Mouse (Mus musculus) small intestine, adult 2 months (tissue): ENCODE measurements around the gene Ccl11.

ENCODE experiments used
- CTCF ChIP-seq: fragments of 200-500 bp; IDR thresholded peaks from 2 replicates; pipeline ENCODE4 v1.5.1; 2012; ENCODE audit warnings: low read depth, mild to moderate bottlenecking, control low read depth, inconsistent platforms, low read length, moderate library complexity, mixed read lengths; ENCODE audit not compliant: insufficient replicate concordance, insufficient read length; ENCODE audit errors: extremely low read depth
- POLR2A ChIP-seq: fragments of 200-500 bp; IDR thresholded peaks from 2 replicates; pipeline ENCODE4 v1.6.1; 2012; ENCODE audit warnings: low read depth, mild to moderate bottlenecking, control low read depth, inconsistent platforms, low read length, moderate library complexity

GRCm38 (mm10) chr11:82057646-82058045 is at the start of gene Ccl11:
- no peak for TF ChIP-seq CTCF
- no peak; the same call in 1 of the 2 replicates for TF ChIP-seq POLR2A
